Mouse (Mus musculus): ENCODE results near the gene Hist1h2ah.

DNA sequence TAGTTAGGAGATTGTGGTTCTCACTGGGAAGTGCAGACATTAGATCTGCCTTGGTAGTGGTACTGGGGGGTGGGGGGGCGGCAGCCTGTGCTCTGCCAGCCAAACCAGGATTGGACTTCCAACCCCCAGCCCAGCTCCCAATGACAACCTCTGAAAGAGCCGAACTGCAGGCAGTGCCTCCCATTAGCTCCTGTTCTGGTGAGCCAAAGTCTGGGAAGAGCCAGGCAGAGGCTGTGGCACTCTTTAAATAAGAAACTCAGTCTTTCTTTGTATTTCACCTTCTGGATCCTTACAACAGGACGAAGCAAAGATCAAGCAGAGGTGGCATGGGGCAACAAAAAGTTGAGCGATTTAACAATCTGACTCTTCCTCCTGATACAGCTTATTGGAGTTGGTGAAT is 36.2 kb downstream of the Hist1h2ah start:
- no peak for TF ChIP-seq CTCF (conservative IDR thresholded peaks at IDR 0.05; ENCODE audit: insufficient read depth, insufficient read length, low read depth, low read length)
- no peak for TF ChIP-seq POLR2A (IDR thresholded peaks at IDR 0.05; ENCODE audit: low read depth, low read length)

Data from kidney, adult 2 months (tissue).